Mouse (Mus musculus): ENCODE measurements at regions not wholly inside any gene's neighbourhood (a gene's known extent, or its start where the extent isn't known, plus 50 kb on each side); places are given as distances from the start of the nearest gene placed in this dataset.

GRCm38 (mm10) chr17:26351991-26352390 is 62.6 kb upstream of the Neurl1b start:
- H3K36me3 ChIP-seq (ENCODE audit: insufficient read depth, low read length): no peaks in the 10 kb centered on the region
- ATAC-seq (ENCODE audit: low FRiP score) (no peak), DNase-seq (ENCODE audit: low spot score) (no peak)
- TF ChIP-seq CTCF (IDR thresholded peaks at IDR 0.05): no peak
- H3K4me3 ChIP-seq (ENCODE audit: low read depth, low read length): no peak overlapping the region
- H3K4me2 ChIP-seq (ENCODE audit: low read depth, low read length, poor library complexity, severe bottlenecking): no peak overlapping the region
- no peak overlapping the region for H3K27ac ChIP-seq (ENCODE audit: low read depth, low read length)
- no peaks in the 10 kb centered on the region for H3K9me3 ChIP-seq (ENCODE audit: low read length)
- H3K4me1 ChIP-seq (ENCODE audit: insufficient read depth, low read length): no peaks in the 10 kb centered on the region
- 85% methylated on average over 7 of the region's 7 CpGs for WGBS
- H3K27me3 ChIP-seq (ENCODE audit: insufficient read depth, low read length): no peaks in the 10 kb centered on the region
- H3K9ac ChIP-seq (replicated peaks; ENCODE audit: low read length, poor library complexity, severe bottlenecking): no peak overlapping the region

DNA sequence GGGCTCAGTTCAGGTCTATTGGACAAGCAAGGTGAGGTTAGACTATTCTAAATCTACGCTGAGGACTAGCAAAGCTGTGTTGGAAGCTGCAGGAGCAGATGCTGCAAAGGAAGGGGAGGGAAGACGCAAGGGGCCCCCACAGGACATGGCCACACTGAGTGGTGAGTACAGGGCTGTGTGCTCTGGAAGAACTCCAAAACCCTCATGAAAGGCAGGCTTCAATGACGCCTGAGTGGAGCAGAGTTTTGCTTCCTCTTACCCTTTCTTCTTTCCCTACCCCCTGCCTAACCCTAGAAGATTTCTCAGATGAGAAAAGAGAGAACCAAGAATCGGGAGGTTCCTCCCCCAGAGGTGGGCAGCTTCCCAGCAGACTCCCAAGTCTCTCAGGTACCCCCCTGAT is 61.9 kb upstream of the Neurl1b start:
- Histone ChIP-seq H3K9ac (replicated peaks; ENCODE audit: low read length, poor library complexity, severe bottlenecking) (no peak overlapping the region), H3K27ac (ENCODE audit: low read depth, low read length) (no peak overlapping the region), H3K9me3 (ENCODE audit: low read length) (no peaks in the 10 kb centered on the region), H3K36me3 (ENCODE audit: insufficient read depth, low read length) (no peaks in the 10 kb centered on the region), H3K4me3 (ENCODE audit: low read depth, low read length) (no peak overlapping the region), H3K4me2 (ENCODE audit: low read depth, low read length, poor library complexity, severe bottlenecking) (no peak overlapping the region), H3K27me3 (ENCODE audit: insufficient read depth, low read length) (no peaks in the 10 kb centered on the region), H3K4me1 (ENCODE audit: insufficient read depth, low read length) (no peaks in the 10 kb centered on the region)
- DNase-seq (ENCODE audit: low spot score) (no peak), ATAC-seq (ENCODE audit: low FRiP score) (no peak)
- no peak for TF ChIP-seq CTCF (IDR thresholded peaks at IDR 0.05)
- 80% methylated on average over 4 of the region's 4 CpGs for WGBS

GRCm38 (mm10) chr17:26354431-26354830 is 60.2 kb upstream of the Neurl1b start:
- Histone ChIP-seq H3K36me3 (ENCODE audit: insufficient read depth, low read length) (no peaks in the 10 kb centered on the region), H3K27me3 (ENCODE audit: insufficient read depth, low read length) (no peaks in the 10 kb centered on the region), H3K4me1 (ENCODE audit: insufficient read depth, low read length) (no peaks in the 10 kb centered on the region), H3K9me3 (ENCODE audit: low read length) (no peaks in the 10 kb centered on the region), H3K9ac (replicated peaks; ENCODE audit: low read length, poor library complexity, severe bottlenecking) (no peak overlapping the region), H3K4me2 (ENCODE audit: low read depth, low read length, poor library complexity, severe bottlenecking) (no peak overlapping the region), H3K27ac (ENCODE audit: low read depth, low read length) (no peak overlapping the region), H3K4me3 (ENCODE audit: low read depth, low read length) (no peak overlapping the region)
- TF ChIP-seq CTCF (IDR thresholded peaks at IDR 0.05): no peak
- WGBS: 73% methylated on average over 3 of the region's 3 CpGs
- no peak for DNase-seq (ENCODE audit: low spot score)
- no peak for ATAC-seq (ENCODE audit: low FRiP score)

GRCm38 (mm10) chr17:26355301-26355700 is 59.3 kb upstream of the Neurl1b start:
- Histone ChIP-seq H3K4me1 (ENCODE audit: insufficient read depth, low read length) (no peaks in the 10 kb centered on the region), H3K27ac (ENCODE audit: low read depth, low read length) (no peak overlapping the region), H3K9me3 (ENCODE audit: low read length) (no peaks in the 10 kb centered on the region), H3K4me2 (ENCODE audit: low read depth, low read length, poor library complexity, severe bottlenecking) (no peak overlapping the region), H3K9ac (replicated peaks; ENCODE audit: low read length, poor library complexity, severe bottlenecking) (no peak overlapping the region), H3K27me3 (ENCODE audit: insufficient read depth, low read length) (no peaks in the 10 kb centered on the region), H3K4me3 (ENCODE audit: low read depth, low read length) (no peak overlapping the region), H3K36me3 (ENCODE audit: insufficient read depth, low read length) (no peaks in the 10 kb centered on the region)
- DNase-seq (ENCODE audit: low spot score) (no peak), ATAC-seq (ENCODE audit: low FRiP score) (no peak)
- TF ChIP-seq CTCF (IDR thresholded peaks at IDR 0.05): no peak
- 88% methylated on average over 3 of the region's 3 CpGs for WGBS

DNA sequence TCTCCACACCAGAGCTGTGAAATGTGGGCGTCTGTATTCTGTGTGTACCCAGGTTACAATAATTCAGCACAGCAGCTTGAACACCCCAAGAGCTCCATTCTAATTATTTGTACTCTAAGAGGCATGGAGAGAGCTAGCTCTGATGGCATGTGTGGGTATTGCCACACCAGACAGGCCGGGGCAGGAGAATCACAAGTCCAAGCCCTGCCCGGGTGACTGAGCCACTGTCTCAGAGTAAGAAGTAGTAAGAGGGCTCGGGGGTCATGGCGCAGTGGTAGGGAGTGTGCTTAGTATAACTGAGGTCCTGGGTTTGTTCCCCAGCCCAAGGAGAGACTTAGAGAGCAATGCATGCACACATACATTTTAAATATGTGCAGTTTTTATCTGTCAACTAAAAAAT is 57.7 kb upstream of the Neurl1b start:
- no peaks in the 10 kb centered on the region for H3K4me1 ChIP-seq (ENCODE audit: insufficient read depth, low read length)
- H3K9me3 ChIP-seq (ENCODE audit: low read length): no peaks in the 10 kb centered on the region
- H3K27me3 ChIP-seq (ENCODE audit: insufficient read depth, low read length): no peaks in the 10 kb centered on the region
- no peak for ATAC-seq (ENCODE audit: low FRiP score)
- H3K27ac ChIP-seq (ENCODE audit: low read depth, low read length): no peak overlapping the region
- H3K9ac ChIP-seq (replicated peaks; ENCODE audit: low read length, poor library complexity, severe bottlenecking): no peak overlapping the region
- no peak overlapping the region for H3K4me2 ChIP-seq (ENCODE audit: low read depth, low read length, poor library complexity, severe bottlenecking)
- DNase-seq (ENCODE audit: low spot score): no peak
- no peak overlapping the region for H3K4me3 ChIP-seq (ENCODE audit: low read depth, low read length)
- no peaks in the 10 kb centered on the region for H3K36me3 ChIP-seq (ENCODE audit: insufficient read depth, low read length)
- TF ChIP-seq CTCF (IDR thresholded peaks at IDR 0.05): no peak
- WGBS: 77% methylated on average over 5 of the region's 5 CpGs

DNA sequence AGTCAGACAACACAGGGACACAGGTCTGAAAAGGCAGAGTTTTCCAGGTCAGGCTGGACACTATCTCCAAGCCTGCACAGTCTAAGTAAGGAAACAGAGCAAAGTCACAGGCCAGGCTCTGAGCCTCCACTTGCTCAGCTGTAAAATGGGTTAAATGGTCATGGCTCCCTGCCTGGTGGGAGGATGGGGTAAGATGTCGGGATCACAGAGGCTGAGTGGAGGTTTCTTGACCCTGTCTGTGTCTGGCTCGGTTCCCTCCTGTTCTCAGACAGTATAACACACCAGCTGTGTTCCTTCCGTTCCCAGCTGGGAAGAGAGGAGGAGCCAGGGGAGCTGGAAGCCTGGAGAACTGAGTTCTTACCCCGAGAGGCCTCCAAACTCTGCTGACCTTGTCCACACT is 56.8 kb upstream of the Neurl1b start:
- 45% methylated on average over 4 of the region's 4 CpGs for WGBS
- no peak overlapping the region for H3K27ac ChIP-seq (ENCODE audit: low read depth, low read length)
- TF ChIP-seq CTCF (IDR thresholded peaks at IDR 0.05): no peak
- no peaks in the 10 kb centered on the region for H3K4me1 ChIP-seq (ENCODE audit: insufficient read depth, low read length)
- H3K4me2 ChIP-seq (ENCODE audit: low read depth, low read length, poor library complexity, severe bottlenecking): no peak overlapping the region
- H3K9me3 ChIP-seq (ENCODE audit: low read length): no peaks in the 10 kb centered on the region
- no peak for ATAC-seq (ENCODE audit: low FRiP score)
- H3K4me3 ChIP-seq (ENCODE audit: low read depth, low read length): no peak overlapping the region
- no peak for DNase-seq (ENCODE audit: low spot score)
- no peaks in the 10 kb centered on the region for H3K36me3 ChIP-seq (ENCODE audit: insufficient read depth, low read length)
- H3K27me3 ChIP-seq (ENCODE audit: insufficient read depth, low read length): no peaks in the 10 kb centered on the region
- H3K9ac ChIP-seq (replicated peaks; ENCODE audit: low read length, poor library complexity, severe bottlenecking): no peak overlapping the region

All from midbrain, postnatal 0 days (tissue).